ENCODE assay signal across 10 mouse cellular contexts in genomic region chr2:145612937-145613336, GRCm38 (mm10).
A peak's percentile ranks its signal among the peaks of the same experiment; 100 is the strongest.
DNase-seq lines count a peak whose midpoint lies in the region; ATAC-seq and TF ChIP-seq lines count a peak whose summit lies in the region.
"Had no signal": no experiment of that assay in that cellular context is flagged by ENCODE, and none has a peak within 500 bp of the region (broad histone marks: within the 10 kb centered on the region; RNA-seq: fewer than 3 reads in every experiment).

No protein-coding gene starts in this region.

- no peak for ATAC-seq in liver, embryonic 12.5 days

- TF ChIP-seq POLR2A in liver, adult 2 months (IDR thresholded peaks at IDR 0.05; ENCODE audit: extremely low read depth, insufficient read depth, low read length): no peak
- TF ChIP-seq POLR2A in thymus, adult 2 months (IDR thresholded peaks at IDR 0.05; ENCODE audit: control insufficient read depth, extremely low read depth, insufficient read depth, low read length, poor library complexity): no peak

- DNase-seq in embryo, embryonic 10 days (ENCODE audit: low spot score): peak; percentile 38
- no peak for DNase-seq in embryo, embryonic 11 days
- no peak for DNase-seq in liver, adult 2 months (ENCODE audit: extremely low read depth, low read depth, low spot score)
- DNase-seq in adrenal gland, postnatal 25 days: peak; percentile 20
- DNase-seq in retina, postnatal 1 day: peak; percentile 42
- DNase-seq in frontal cortex, postnatal 14 days (ENCODE audit: low spot score in 2 of 2): no peak
- DNase-seq in thymus, adult 2 months: no peak

- H3K9ac ChIP-seq in liver, adult 2 months (ENCODE audit: low read depth, low read length): no peak overlapping the region
- H3K9ac ChIP-seq in liver, embryonic 12.5 days: no peak overlapping the region
- H3K9ac ChIP-seq: heart, embryonic 15.5 days; neural tube, embryonic 12.5 days had no signal

- H3K79me2 ChIP-seq in liver, adult 2 months (ENCODE audit: control insufficient read depth, insufficient read depth, low read length): no peaks in the 10 kb centered on the region

- H3K4me2 ChIP-seq in liver, embryonic 12.5 days: no peak overlapping the region
- H3K4me2 ChIP-seq: heart, embryonic 15.5 days; neural tube, embryonic 12.5 days had no signal

- no peaks in the 10 kb centered on the region for H3K9me3 ChIP-seq in liver, embryonic 12.5 days (replicated peaks)
- H3K9me3 ChIP-seq: heart, embryonic 15.5 days; neural tube, embryonic 12.5 days had no signal

- H3K27ac ChIP-seq in liver, adult 2 months (replicated peaks; ENCODE audit: insufficient read depth, low read depth, low read length): no peak overlapping the region
- H3K27ac ChIP-seq in liver, embryonic 12.5 days: no peak overlapping the region
- H3K27ac ChIP-seq in thymus, adult 2 months (ENCODE audit: control insufficient read depth, insufficient read depth, low read length): no peak overlapping the region
- H3K27ac ChIP-seq: heart, embryonic 15.5 days; neural tube, embryonic 12.5 days had no signal

- peak; percentile 24; the same call in 1 of the 2 replicates for TF ChIP-seq CTCF in liver, adult 2 months (IDR thresholded peaks at IDR 0.05; ENCODE audit: low read depth, low read length)
- TF ChIP-seq CTCF in thymus, adult 2 months (IDR thresholded peaks at IDR 0.05; ENCODE audit: borderline replicate concordance, control insufficient read depth, extremely low read depth, insufficient read depth, low read length, poor library complexity): no peak

- no peaks in the 10 kb centered on the region for H3K36me3 ChIP-seq in liver, adult 2 months (ENCODE audit: control insufficient read depth, insufficient read depth, low read length)
- no peaks in the 10 kb centered on the region for H3K36me3 ChIP-seq in liver, embryonic 12.5 days
- H3K36me3 ChIP-seq in thymus, adult 2 months (ENCODE audit: control insufficient read depth, insufficient read depth, low read length): no peaks in the 10 kb centered on the region
- H3K36me3 ChIP-seq: heart, embryonic 15.5 days; neural tube, embryonic 12.5 days had no signal

- H3K4me1 ChIP-seq in liver, adult 2 months (ENCODE audit: control insufficient read depth, insufficient read depth, low read length): no peaks in the 10 kb centered on the region
- no peaks in the 10 kb centered on the region for H3K4me1 ChIP-seq in liver, embryonic 12.5 days
- H3K4me1 ChIP-seq in thymus, adult 2 months (replicated peaks; ENCODE audit: control insufficient read depth, insufficient read depth, low read length): peaks cover 5% of the 10 kb centered on the region
- H3K4me1 ChIP-seq: heart, embryonic 15.5 days; neural tube, embryonic 12.5 days had no signal

- no peak overlapping the region for H3K4me3 ChIP-seq in liver, adult 2 months (ENCODE audit: insufficient read depth, low read depth, low read length)
- H3K4me3 ChIP-seq in liver, embryonic 12.5 days: no peak overlapping the region
- no peak overlapping the region for H3K4me3 ChIP-seq in thymus, adult 2 months (ENCODE audit: control insufficient read depth, insufficient read depth, low read length)
- H3K4me3 ChIP-seq: heart, embryonic 15.5 days; neural tube, embryonic 12.5 days had no signal

- H3K27me3 ChIP-seq in liver, adult 2 months (ENCODE audit: control insufficient read depth, insufficient read depth, low read length): no peaks in the 10 kb centered on the region
- H3K27me3 ChIP-seq in liver, embryonic 12.5 days (replicated peaks): no peaks in the 10 kb centered on the region
- no peaks in the 10 kb centered on the region for H3K27me3 ChIP-seq in thymus, adult 2 months (ENCODE audit: control insufficient read depth, insufficient read depth, low read length)
- H3K27me3 ChIP-seq: heart, embryonic 15.5 days; neural tube, embryonic 12.5 days had no signal

- 62% methylated on average over 8 of the region's 8 CpGs for WGBS in liver, adult 2 months
- WGBS in liver, embryonic 12.5 days (ENCODE audit: insufficient replicate concordance): 55% methylated on average over 8 of the region's 8 CpGs
- WGBS in thymus, adult 2 months: 77% methylated on average over 8 of the region's 8 CpGs

Comparison
In these comparisons a context has a peak if more than half of its experiments do, and no peak if none do; other contexts are left out.
1. DNase-seq: peak in embryo, embryonic 10 days (single experiment), adrenal gland, postnatal 25 days (single experiment) and retina, postnatal 1 day (single experiment); none in embryo, embryonic 11 days (single experiment), liver, adult 2 months (single experiment), frontal cortex, postnatal 14 days (0 of 2) and thymus, adult 2 months (single experiment).